Mouse (Mus musculus) hindbrain, embryonic 11.5 days (tissue): ENCODE measurements at regions not wholly inside any gene's neighbourhood (a gene's known extent, or its start where the extent isn't known, plus 50 kb on each side); places are given as distances from the start of the nearest gene placed in this dataset.

Experiments used
- ATAC-seq: fragments of 200-750 bp; cut with Nextera tagmentation; 2 replicates; pipeline ENCODE4 v1.8.0; 2017; ENCODE audit warnings: mild to moderate bottlenecking, moderate TSS enrichment, moderate library complexity; ENCODE audit not compliant: low FRiP score
- DNase-seq: peaks from one replicate; pipeline ENCODE4 v3.0.0-alpha.2; 2015; ENCODE audit warnings: low spot score
- H3K27ac ChIP-seq: fragments of 300-500 bp; sonication (generic); 2 replicates; pipeline ENCODE4 v1.5.1; 2014; ENCODE audit warnings: mild to moderate bottlenecking, low read depth, low read length
- H3K27me3 ChIP-seq: fragments of 300-500 bp; sonication (generic); 2 replicates; pipeline ENCODE4 v1.6.1; 2014; ENCODE audit warnings: mild to moderate bottlenecking, low read length, moderate library complexity, mixed read lengths; ENCODE audit not compliant: control insufficient read depth, insufficient read depth
- H3K36me3 ChIP-seq: fragments of 300-500 bp; sonication (generic); 2 replicates; pipeline ENCODE4 v1.6.1; 2014; ENCODE audit warnings: mild to moderate bottlenecking, low read length, moderate library complexity, mixed read lengths; ENCODE audit not compliant: control insufficient read depth, insufficient read depth
- H3K4me1 ChIP-seq: fragments of 300-500 bp; sonication (generic); replicated peaks from 2 replicates; pipeline ENCODE4 v1.6.1; 2014; ENCODE audit warnings: low read length, mixed read lengths; ENCODE audit not compliant: control insufficient read depth, insufficient read depth
- H3K4me2 ChIP-seq: fragments of 300-500 bp; sonication (generic); replicated peaks from 2 replicates; pipeline ENCODE4 v1.6.1; 2014; ENCODE audit warnings: mild to moderate bottlenecking, low read depth, low read length
- H3K4me3 ChIP-seq: fragments of 300-500 bp; sonication (generic); 2 replicates; pipeline ENCODE4 v1.5.1; 2014; ENCODE audit warnings: low read depth, low read length
- H3K9ac ChIP-seq: fragments of 300-500 bp; sonication (generic); 2 replicates; pipeline ENCODE4 v1.6.1; 2014; ENCODE audit warnings: low read depth, low read length
- H3K9me3 ChIP-seq: fragments of 300-500 bp; sonication (generic); 2 replicates; pipeline ENCODE4 v1.6.1; 2016; ENCODE audit warnings: low read length; ENCODE audit not compliant: control insufficient read depth
- WGBS: fragments of 180-500 bp; shearing (Covaris S2); extraction: QIAGEN DNeasy Blood & Tissue Kit; methylation state at CpG from one replicate; pipeline ENCODE4 v1.1.7; 2014; 5-methylcytosine and 5-hydroxymethylcytosine counted together

GRCm38 (mm10) chr19:15495532-15495931 is 451.6 kb downstream of the Psat1 start:
- no peak for DNase-seq
- no peaks in the 10 kb centered on the region for H3K27me3 ChIP-seq
- H3K36me3 ChIP-seq, result no peaks in the 10 kb centered on the region
- H3K4me3 ChIP-seq, result no peak overlapping the region
- no peak overlapping the region for H3K4me2 ChIP-seq
- no peak overlapping the region for H3K27ac ChIP-seq
- no peaks in the 10 kb centered on the region for H3K4me1 ChIP-seq
- WGBS, result 84% methylated on average over 1 of the region's 1 CpGs
- H3K9me3 ChIP-seq, result no peaks in the 10 kb centered on the region
- no peak for ATAC-seq
- H3K9ac ChIP-seq, result no peak overlapping the region

- Histone ChIP-seq H3K27ac (no peak overlapping the region), H3K4me1 (no peaks in the 10 kb centered on the region), H3K27me3 (no peaks in the 10 kb centered on the region), H3K9ac (no peak overlapping the region), H3K36me3 (no peaks in the 10 kb centered on the region), H3K4me2 (no peak overlapping the region), H3K4me3 (no peak overlapping the region), H3K9me3 (no peaks in the 10 kb centered on the region)
- ATAC-seq (no peak), DNase-seq (no peak)
- 89% methylated on average over 5 of the region's 5 CpGs for WGBS
Observed at GRCm38 (mm10) chr19:15487576-15487975, 459.6 kb downstream of the Psat1 start.

DNA sequence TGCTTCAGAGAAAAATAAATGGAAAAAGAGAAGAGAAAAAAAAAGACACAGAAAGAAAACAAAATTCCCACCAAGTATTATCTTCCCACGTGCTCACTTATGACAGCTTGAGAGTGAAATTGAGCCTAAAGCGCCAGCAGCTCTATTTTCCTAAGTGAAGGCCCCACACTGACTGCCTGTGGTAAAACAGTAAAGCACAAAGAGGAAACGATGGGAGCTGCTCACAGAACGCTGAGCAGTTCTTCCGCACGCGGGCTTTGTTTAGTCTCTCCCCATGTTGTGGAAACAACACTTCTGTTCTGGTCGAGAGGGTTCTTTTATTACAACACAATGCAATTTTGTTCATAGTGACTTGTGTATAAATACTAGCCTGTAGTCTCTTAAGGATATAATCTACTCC is 465.5 kb downstream of the Psat1 start:
- Histone ChIP-seq H3K9ac (no peak overlapping the region), H3K4me3 (no peak overlapping the region), H3K4me1 (no peaks in the 10 kb centered on the region), H3K27ac (no peak overlapping the region), H3K9me3 (no peaks in the 10 kb centered on the region), H3K4me2 (no peak overlapping the region), H3K27me3 (no peaks in the 10 kb centered on the region), H3K36me3 (no peaks in the 10 kb centered on the region)
- ATAC-seq (no peak), DNase-seq (no peak)
- 35% methylated on average over 8 of the region's 8 CpGs for WGBS

DNA sequence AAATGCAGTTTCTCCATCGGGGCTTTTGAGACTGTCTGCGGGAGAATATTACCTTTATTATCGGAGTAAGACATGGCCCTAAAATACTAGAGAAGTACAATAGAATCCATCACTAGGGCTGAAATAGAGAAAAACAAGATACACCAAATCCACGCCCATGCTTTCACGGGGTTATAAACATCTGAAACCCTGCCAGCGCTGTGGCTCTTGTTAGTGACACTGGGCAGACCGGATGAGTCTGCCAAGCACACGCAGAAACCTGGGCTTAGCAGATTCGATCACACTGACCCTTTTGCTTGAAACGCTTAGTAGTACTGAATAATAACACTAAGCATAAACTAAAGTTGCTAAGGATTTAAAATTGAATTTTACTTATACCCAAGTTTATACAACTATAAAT is 477.6 kb downstream of the Psat1 start:
- Histone ChIP-seq H3K9me3 (no peaks in the 10 kb centered on the region), H3K4me1 (no peaks in the 10 kb centered on the region), H3K36me3 (no peaks in the 10 kb centered on the region), H3K27ac (no peak overlapping the region), H3K27me3 (no peaks in the 10 kb centered on the region), H3K4me3 (no peak overlapping the region), H3K4me2 (no peak overlapping the region), H3K9ac (no peak overlapping the region)
- 93% methylated on average over 10 of the region's 10 CpGs for WGBS
- ATAC-seq (no peak), DNase-seq (no peak)

- no peak overlapping the region for H3K4me3 ChIP-seq
- H3K4me2 ChIP-seq, result no peak overlapping the region
- no peak overlapping the region for H3K27ac ChIP-seq
- no peak overlapping the region for H3K9ac ChIP-seq
- WGBS, result 95% methylated on average over 8 of the region's 8 CpGs
- no peaks in the 10 kb centered on the region for H3K9me3 ChIP-seq
- H3K27me3 ChIP-seq, result no peaks in the 10 kb centered on the region
- DNase-seq (no peak), ATAC-seq (no peak)
- no peaks in the 10 kb centered on the region for H3K4me1 ChIP-seq
- H3K36me3 ChIP-seq, result no peaks in the 10 kb centered on the region
Observed at GRCm38 (mm10) chr19:15466713-15467112, 480.4 kb downstream of the Psat1 start.

DNA sequence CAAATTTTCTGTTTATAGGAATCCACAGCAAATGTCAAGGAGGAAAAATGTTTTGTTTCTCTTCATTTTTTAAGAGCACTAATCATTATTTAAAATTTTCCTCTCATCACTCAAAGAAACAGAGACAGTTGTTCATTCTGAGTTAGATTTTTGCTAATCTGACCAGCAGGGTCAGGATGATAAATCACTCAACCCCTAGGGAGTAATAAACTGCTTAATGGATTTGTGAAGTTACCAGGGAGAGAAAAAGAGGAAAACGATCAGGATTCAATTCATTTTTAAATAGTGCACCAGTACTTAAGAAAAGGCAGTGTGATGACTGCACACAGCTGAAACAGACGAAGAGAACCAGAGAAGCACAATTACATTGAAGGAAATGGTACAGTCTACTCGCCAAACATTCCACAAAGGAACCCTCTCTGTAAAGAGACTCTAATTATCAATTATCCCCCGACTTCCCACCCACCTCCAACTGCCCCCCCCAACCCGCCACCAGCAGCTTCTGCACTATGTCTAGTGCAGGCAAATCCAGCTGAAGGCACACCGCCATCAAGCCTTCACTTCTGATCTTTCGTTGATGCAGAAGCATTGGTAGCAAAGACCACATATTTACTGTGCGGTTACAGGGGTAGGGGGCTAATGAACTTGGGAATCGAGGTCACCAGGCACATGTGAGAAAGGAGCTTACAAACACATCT is 481.9 kb downstream of the Psat1 start:
- WGBS, result 64% methylated on average over 9 of the region's 9 CpGs
- Histone ChIP-seq H3K4me3 (no peak overlapping the region), H3K27ac (no peak overlapping the region), H3K9ac (no peak overlapping the region), H3K4me1 (no peaks in the 10 kb centered on the region), H3K27me3 (no peaks in the 10 kb centered on the region), H3K36me3 (no peaks in the 10 kb centered on the region), H3K4me2 (no peak overlapping the region), H3K9me3 (no peaks in the 10 kb centered on the region)
- DNase-seq (no peak), ATAC-seq (peak; percentile 57; the same call in 1 of the 2 replicates)

DNA sequence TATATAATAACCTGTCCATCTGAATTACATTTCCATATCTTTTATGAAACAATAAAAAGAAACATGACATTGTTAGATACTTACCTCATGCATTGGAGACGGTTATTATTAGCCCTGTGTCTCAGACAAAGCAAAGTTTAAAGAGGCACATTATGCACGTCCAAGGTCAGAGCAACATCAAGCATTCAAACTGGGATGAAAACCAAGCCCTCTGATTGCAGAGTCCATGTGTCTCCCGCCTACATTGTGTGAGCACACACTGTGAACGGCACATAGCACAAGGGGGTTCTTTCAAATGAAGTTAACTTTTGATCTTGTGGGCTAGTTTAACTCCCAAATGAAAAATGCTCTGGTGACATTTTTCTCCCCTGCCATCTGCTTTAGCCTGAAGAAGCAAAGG is 489.3 kb downstream of the Psat1 start:
- 34% methylated on average over 4 of the region's 4 CpGs for WGBS
- no peak for DNase-seq
- ATAC-seq, result no peak

GRCm38 (mm10) chr19:15456943-15457735 is 490.0 kb downstream of the Psat1 start:
- H3K9ac ChIP-seq, result no peak overlapping the region
- WGBS, result 51% methylated on average over 9 of the region's 9 CpGs
- no peaks in the 10 kb centered on the region for H3K36me3 ChIP-seq
- H3K4me3 ChIP-seq, result no peak overlapping the region
- H3K9me3 ChIP-seq, result no peaks in the 10 kb centered on the region
- DNase-seq (peak; percentile 13), ATAC-seq (no peak)
- H3K4me2 ChIP-seq, result no peak overlapping the region
- no peaks in the 10 kb centered on the region for H3K27me3 ChIP-seq
- no peaks in the 10 kb centered on the region for H3K4me1 ChIP-seq
- H3K27ac ChIP-seq, result no peak overlapping the region

More for the DNA sequence above, 489.3 kb downstream of the Psat1 start:
- Histone ChIP-seq H3K27me3 (no peaks in the 10 kb centered on the region), H3K4me2 (no peak overlapping the region), H3K4me1 (no peaks in the 10 kb centered on the region), H3K36me3 (no peaks in the 10 kb centered on the region), H3K9ac (no peak overlapping the region), H3K9me3 (no peaks in the 10 kb centered on the region), H3K27ac (no peak overlapping the region), H3K4me3 (no peak overlapping the region)

DNA sequence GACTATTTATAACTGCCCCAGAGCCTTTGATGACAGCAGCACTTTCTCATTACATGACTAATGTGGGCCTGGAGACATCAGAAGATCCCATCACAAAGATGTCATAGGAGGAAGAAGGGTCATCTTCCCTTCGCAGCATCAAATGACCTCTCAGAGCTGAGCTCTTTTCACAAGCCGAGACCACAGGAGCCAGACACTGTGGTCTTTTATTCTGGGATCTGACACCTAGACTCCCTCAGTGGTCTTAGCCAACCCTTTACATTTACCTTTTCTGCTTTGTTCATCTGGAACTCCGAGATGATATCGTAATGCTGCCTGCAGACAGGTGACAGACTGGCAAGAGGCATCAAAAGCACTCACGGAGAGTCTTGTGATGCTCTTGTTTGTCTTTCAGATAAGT is 498.1 kb downstream of the Psat1 start:
- Histone ChIP-seq H3K27me3 (no peaks in the 10 kb centered on the region), H3K9me3 (no peaks in the 10 kb centered on the region), H3K36me3 (no peaks in the 10 kb centered on the region), H3K27ac (no peak overlapping the region), H3K4me2 (no peak overlapping the region), H3K4me1 (no peaks in the 10 kb centered on the region), H3K4me3 (no peak overlapping the region), H3K9ac (no peak overlapping the region)
- WGBS, result 62% methylated on average over 5 of the region's 5 CpGs
- DNase-seq (no peak), ATAC-seq (no peak)
